Mouse (Mus musculus): ENCODE data around the gene Snx4.
"Not testable (repeated sequence)": the region's sequence is repeated elsewhere in the genome, so short reads cannot be mapped to it uniquely, and the experiment has no call there.

The Snx4 gene

GRCm38 (mm10) chr16:33251194-33252051, at the start of gene Snx4:
TSS of gene Snx4 (plus strand) at chr16:33251442.
- in situ Hi-C loops (cut with MboI, MseI): no loop called here

DNA sequence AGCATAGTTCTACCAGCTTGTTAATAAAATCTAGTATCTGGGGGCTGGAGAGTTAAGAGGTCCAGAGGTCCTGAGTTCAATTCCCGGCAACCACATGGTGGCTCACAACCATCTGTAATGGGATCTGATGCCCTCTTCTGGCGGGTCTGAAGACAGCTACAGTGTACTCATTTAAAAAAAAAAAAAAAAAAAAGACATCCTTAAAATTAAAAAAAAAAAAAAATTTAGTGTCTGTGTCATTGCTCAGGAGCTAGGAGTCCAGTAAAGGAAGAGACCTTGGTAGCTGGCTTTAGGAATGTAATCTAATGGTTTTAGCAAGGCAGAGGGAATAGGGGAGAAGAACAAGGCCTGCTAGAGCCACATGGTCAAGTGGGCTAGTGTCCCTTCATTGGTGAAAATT, 40.4 kb upstream of the Snx4 start:
- in situ Hi-C loops (cut with MboI, MseI): no loop called here

GRCm38 (mm10) chr16:33216313-33217003, 34.8 kb upstream of the Snx4 start:
- in situ Hi-C loops (cut with MboI, MseI): no loop called here

- in situ Hi-C loops (cut with MboI, MseI): not testable (repeated sequence)
Observed at GRCm38 (mm10) chr16:33217553-33218085, 33.6 kb upstream of the Snx4 start.

DNA sequence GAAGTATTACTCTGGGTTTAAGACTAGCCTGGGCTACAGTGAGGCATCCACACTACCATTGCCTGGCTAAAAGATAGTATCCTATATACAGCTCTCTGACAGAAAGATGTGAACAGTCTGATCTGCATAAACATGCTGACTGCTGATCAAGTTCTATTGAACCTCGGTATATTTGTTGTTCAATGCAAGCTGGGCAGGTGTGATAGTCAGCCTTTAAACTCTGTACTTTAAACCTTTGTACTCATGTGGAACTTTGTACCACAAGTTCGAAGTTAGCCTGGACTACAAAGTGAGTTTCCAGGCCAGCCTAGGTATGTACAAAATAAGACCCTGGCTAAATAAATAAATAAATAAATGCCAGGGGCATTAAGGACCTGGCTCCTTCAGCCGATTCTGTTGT, 28.8 kb upstream of the Snx4 start:
- in situ Hi-C loops (cut with MboI, MseI): no loop called here

GRCm38 (mm10) chr16:33224381-33224780, 26.9 kb upstream of the Snx4 start:
- in situ Hi-C loops (cut with MboI, MseI): no loop called here

- in situ Hi-C loops (cut with MboI, MseI): no loop called here
Observed at GRCm38 (mm10) chr16:33234128-33234527, 17.1 kb upstream of the Snx4 start.

GRCm38 (mm10) chr16:33236151-33236550, 15.1 kb upstream of the Snx4 start:
- in situ Hi-C loops (cut with MboI, MseI): no loop called here

- in situ Hi-C loops (cut with MboI, MseI): no loop called here
Observed at GRCm38 (mm10) chr16:33239305-33239704, 11.9 kb upstream of the Snx4 start.

- in situ Hi-C loops (cut with MboI, MseI): no loop called here
Observed at GRCm38 (mm10) chr16:33242046-33242445, 9.2 kb upstream of the Snx4 start.

GRCm38 (mm10) chr16:33244136-33244691, 7.0 kb upstream of the Snx4 start:
- in situ Hi-C loops (cut with MboI, MseI): no loop called here

GRCm38 (mm10) chr16:33244933-33245470, 6.2 kb upstream of the Snx4 start:
- in situ Hi-C loops (cut with MboI, MseI): no loop called here

DNA sequence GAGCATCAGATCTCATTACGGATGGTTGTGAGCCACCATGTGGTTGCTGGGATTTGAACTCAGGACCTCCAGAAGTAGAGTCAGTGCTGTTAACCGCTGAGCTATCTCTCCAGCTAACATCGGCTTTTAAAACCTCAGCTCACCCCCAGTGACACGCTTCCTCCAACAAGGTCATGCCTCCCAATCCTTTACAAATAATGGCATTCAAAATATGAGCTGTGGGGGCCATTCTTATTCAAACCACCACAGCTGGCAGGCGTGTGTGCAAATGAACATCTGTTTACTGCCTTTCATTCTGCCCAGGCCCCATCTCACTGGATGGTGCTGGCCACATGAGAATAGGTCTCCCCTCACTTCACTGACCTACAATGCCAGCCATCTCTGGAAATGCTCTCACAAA, 4.7 kb upstream of the Snx4 start:
- in situ Hi-C loops (cut with MboI, MseI): no loop called here

GRCm38 (mm10) chr16:33247006-33247405, 4.2 kb upstream of the Snx4 start:
- in situ Hi-C loops (cut with MboI, MseI): no loop called here

DNA sequence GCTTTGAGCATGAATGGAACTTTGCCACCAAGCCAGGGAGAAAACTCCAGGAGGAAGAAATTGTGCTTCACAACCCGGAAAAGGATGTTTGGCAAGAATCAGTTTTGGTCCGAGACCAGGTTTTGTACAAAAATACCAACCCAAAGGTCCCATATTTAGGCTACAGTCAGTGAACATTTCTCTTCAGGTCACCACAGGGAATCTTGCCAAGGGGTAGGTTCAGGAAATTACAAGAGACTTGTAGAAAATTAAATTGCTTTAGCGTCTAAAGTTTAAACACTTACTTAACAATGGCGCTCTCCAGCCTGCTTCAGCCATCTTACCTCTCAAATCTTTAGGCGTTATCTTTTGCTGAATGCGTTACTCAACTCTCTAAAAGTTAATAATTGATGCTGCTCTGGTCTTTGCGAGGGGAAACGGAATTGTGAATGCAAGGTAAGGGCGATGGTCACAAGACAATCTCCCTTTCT, 556 bp upstream of the Snx4 start:
- in situ Hi-C loops (cut with MboI, MseI): no loop called here

DNA sequence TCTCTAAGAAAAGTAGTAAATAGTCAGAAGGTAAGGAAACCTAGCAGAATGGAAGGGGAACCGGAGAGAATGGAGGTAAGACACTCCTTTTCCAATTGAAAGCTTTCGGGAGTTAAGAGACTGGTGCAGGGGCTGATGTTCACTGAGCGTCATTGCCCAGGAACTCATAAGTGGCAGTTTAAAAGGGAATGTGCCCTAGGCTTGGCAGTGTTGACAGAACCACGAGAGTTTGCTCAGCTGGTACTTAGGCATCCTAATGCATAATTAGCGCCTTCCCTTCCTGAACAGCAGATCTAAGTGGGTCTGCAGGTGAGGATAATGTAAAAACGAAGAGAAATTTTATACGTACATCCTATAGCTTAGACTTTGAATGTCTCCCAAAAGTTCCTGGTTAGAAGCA, 4.4 kb downstream of the Snx4 start:
- in situ Hi-C loops (cut with MboI, MseI): no loop called here

- in situ Hi-C loops (cut with MboI, MseI): no loop called here
Observed at GRCm38 (mm10) chr16:33258530-33258929, 7.3 kb downstream of the Snx4 start.

DNA sequence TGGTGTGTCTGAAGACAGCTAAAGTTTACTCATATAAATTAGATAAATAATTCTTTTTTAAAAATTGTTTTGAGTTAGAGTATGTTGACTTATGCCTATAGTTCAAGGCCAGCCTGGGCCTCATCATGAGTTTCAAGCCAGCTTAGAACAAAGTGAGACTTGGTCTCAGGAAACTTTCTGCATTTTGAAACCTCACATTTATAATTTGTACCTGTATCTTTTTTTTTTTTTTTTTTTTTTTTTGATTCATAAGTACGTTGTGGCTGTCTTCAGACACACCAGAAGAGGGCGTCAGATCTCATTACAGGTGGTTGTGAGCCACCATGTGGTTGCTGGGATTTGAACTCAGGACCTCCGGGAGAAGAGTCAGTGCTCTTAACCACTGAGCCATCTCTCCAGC, 8.6 kb downstream of the Snx4 start:
- in situ Hi-C loops (cut with MboI, MseI): no loop called here

- in situ Hi-C loops (cut with MboI, MseI): no loop called here
Observed at GRCm38 (mm10) chr16:33260825-33261224, 9.6 kb downstream of the Snx4 start.

DNA sequence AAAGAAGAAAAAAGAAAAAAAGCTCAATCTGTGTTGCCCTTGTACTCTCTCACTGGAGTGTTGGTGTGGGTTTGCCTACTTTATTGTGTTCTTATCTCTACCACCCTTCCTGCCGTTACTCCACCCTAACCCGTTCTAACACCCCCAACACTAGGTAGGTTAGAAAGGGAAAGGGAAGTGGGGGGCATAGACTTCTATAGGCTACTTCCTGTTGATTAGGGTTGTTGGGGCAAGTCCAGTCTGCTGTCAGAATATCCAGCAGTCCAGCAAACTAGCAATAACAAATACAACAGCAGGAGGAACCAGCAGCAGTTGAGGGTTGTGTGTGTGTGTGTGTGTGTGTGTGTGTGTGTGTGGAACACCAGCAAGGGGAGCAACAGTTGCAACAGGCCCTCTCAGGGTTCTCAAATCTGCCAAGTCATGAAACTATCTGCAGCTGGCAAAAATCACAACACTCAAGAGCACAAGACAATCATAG, 10.4 kb downstream of the Snx4 start:
- in situ Hi-C loops (cut with MboI, MseI): no loop called here

DNA sequence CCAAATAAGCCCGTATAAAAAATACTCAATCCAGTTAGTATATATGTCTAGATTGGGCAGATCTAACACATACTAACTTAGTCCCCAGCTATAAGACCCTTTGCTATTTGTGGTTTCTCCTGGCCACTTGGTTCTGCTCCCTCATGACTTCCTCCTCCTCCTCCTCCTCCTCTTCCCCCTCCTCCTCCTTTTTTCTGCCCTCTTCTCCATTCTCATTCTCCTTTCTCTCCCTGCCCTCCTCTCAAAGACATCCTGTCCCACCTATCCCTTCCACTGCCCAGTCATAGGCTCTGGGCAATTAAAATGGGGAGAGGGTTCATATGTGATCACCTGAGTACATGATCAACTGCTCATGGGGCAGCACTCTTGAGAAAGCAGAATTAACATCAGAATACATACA, 10.9 kb downstream of the Snx4 start:
- in situ Hi-C loops (cut with MboI, MseI): no loop called here

All from regulatory T cell (primary cell).